Mouse (Mus musculus) liver, embryonic 13.5 days (tissue): ENCODE results near the gene Cd164. TPM values are rescaled to one million over a fixed set of nuclear protein-coding genes. Genes with fewer than 3 reads are reported as not detected.

ENCODE experiments used
- ATAC-seq: fragments of 200-750 bp; cut with Nextera tagmentation; 2 replicates; pipeline ENCODE4 v1.8.0; 2017; ENCODE audit warnings: low read depth, mild to moderate bottlenecking, moderate number of reproducible peaks, moderate library complexity
- DNase-seq: peaks from one replicate; pipeline ENCODE4 v3.0.0; 2022
- H3K27ac ChIP-seq: fragments of 300-500 bp; sonication (generic); 2 replicates; pipeline ENCODE4 v1.5.1; 2015; ENCODE audit warnings: moderate library complexity, mild to moderate bottlenecking, inconsistent platforms
- H3K27me3 ChIP-seq: fragments of 300-500 bp; sonication (generic); 2 replicates; pipeline ENCODE4 v1.6.1; 2015; ENCODE audit warnings: mild to moderate bottlenecking, inconsistent platforms
- H3K36me3 ChIP-seq: fragments of 300-500 bp; sonication (generic); 2 replicates; pipeline ENCODE4 v1.6.1; 2015; ENCODE audit warnings: mild to moderate bottlenecking, inconsistent platforms
- H3K4me1 ChIP-seq: fragments of 300-500 bp; sonication (generic); replicated peaks from 2 replicates; pipeline ENCODE4 v1.6.1; 2015; ENCODE audit warnings: inconsistent platforms
- H3K4me2 ChIP-seq: fragments of 300-500 bp; sonication (generic); 2 replicates; pipeline ENCODE4 v1.6.1; 2015; ENCODE audit warnings: inconsistent platforms, mild to moderate bottlenecking, moderate library complexity
- H3K4me3 ChIP-seq: fragments of 300-500 bp; sonication (generic); replicated peaks from 2 replicates; pipeline ENCODE4 v1.5.1; 2015; ENCODE audit warnings: mild to moderate bottlenecking, inconsistent platforms
- H3K9ac ChIP-seq: fragments of 300-500 bp; sonication (generic); 2 replicates; pipeline ENCODE4 v1.6.1; 2015; ENCODE audit warnings: mild to moderate bottlenecking, inconsistent platforms
- H3K9me3 ChIP-seq: fragments of 300-500 bp; sonication (generic); replicated peaks from 2 replicates; pipeline ENCODE4 v1.6.1; 2016; ENCODE audit warnings: inconsistent platforms
- WGBS: fragments of 180-500 bp; shearing (Covaris S2); methylation state at CpG from one replicate; pipeline ENCODE4 v1.1.7; 2015; ENCODE audit not compliant: insufficient replicate concordance; 5-methylcytosine and 5-hydroxymethylcytosine counted together
- polyA plus RNA-seq: library from polyadenylated mRNA; unstranded; fragments of >200 nt; fragmentation: Nextera tagmentation; extraction: Ambion mirVana; gene quantifications from 2 replicates; pipeline ENCODE4 v1.2.1, GENCODE M21; 2015

Cd164 gene
- polyA plus RNA-seq, 1 experiment from 2014 or later = 61.1 TPM

- no peak overlapping the region for H3K9ac ChIP-seq
- 0 out of 2 replicates have a peak, but pooled peaks cover 2% of the 10 kb centered on the region for H3K27me3 ChIP-seq
- WGBS = 19% methylated on average over 3 of the region's 3 CpGs
- DNase-seq (no peak), ATAC-seq (no peak)
- no peak overlapping the region for H3K27ac ChIP-seq
- no peak overlapping the region for H3K4me2 ChIP-seq
- no peaks in the 10 kb centered on the region for H3K36me3 ChIP-seq
- H3K9me3 ChIP-seq = peaks cover 4% of the 10 kb centered on the region
- H3K4me3 ChIP-seq = no peak overlapping the region
- H3K4me1 ChIP-seq = no peaks in the 10 kb centered on the region; the same call in 1 of the 2 replicates
Measured at GRCm38 (mm10) chr10:41552319-41552718, 33.1 kb downstream of the Cd164 start.

GRCm38 (mm10) chr10:41552847-41553589, 33.8 kb downstream of the Cd164 start:
- DNase-seq (no peak), ATAC-seq (no peak)
- H3K9me3 ChIP-seq = peaks cover 4% of the 10 kb centered on the region
- 0 out of 2 replicates have a peak, but pooled peaks cover 2% of the 10 kb centered on the region for H3K27me3 ChIP-seq
- WGBS = 53% methylated on average over 14 of the region's 14 CpGs
- no peaks in the 10 kb centered on the region; the same call in 1 of the 2 replicates for H3K4me1 ChIP-seq
- H3K36me3 ChIP-seq = no peaks in the 10 kb centered on the region
- no peak overlapping the region for H3K4me2 ChIP-seq
- H3K9ac ChIP-seq = no peak overlapping the region
- no peak overlapping the region for H3K4me3 ChIP-seq
- H3K27ac ChIP-seq = no peak overlapping the region

DNA sequence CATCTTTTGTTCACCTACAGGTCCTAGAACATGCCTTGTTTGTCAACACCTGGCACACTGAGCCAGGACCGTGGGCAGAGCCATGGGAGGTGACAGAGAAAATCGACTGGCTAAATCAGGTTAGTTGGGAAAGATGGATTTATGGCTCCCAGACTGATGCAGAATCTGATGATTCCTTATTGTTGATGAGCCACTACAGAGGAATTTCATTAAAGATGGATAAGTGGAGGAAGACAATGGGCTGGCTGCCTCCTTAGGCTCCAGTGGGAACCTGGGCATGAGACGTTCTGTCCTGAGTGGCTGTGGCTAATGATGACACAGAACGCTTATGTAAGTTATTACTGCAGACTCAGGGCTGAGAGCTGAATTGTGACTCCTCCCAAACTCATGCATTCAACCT, 34.5 kb downstream of the Cd164 start:
- WGBS = 66% methylated on average over 4 of the region's 4 CpGs
- no peak for DNase-seq
- Histone ChIP-seq H3K27me3 (0 out of 2 replicates have a peak, but pooled peaks cover 2% of the 10 kb centered on the region), H3K9me3 (peaks cover 4% of the 10 kb centered on the region), H3K9ac (no peak overlapping the region), H3K36me3 (no peaks in the 10 kb centered on the region), H3K4me1 (no peaks in the 10 kb centered on the region; the same call in 1 of the 2 replicates), H3K4me3 (no peak overlapping the region), H3K27ac (no peak overlapping the region), H3K4me2 (no peak overlapping the region)
- ATAC-seq = no peak

DNA sequence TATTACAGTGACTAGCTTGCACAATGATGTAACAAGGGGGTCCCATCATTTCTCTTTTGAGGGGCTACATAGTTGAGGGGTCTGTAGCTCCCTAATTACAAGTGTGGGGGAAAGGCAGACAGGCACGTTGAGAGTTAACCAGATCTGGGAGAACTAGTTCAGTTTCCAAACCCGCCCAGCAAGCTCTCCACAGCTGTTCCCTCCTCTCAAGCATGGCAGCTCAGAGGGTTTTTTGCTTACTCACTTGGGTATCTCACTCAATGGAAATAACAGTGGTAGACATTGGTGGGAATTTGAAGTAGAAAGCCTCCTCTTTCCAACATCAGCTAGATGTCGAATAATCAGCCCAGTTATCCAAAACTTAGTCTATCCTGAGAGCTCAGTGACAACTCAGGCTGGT, 35.9 kb downstream of the Cd164 start:
- no peak overlapping the region for H3K27ac ChIP-seq
- 61% methylated on average over 3 of the region's 3 CpGs for WGBS
- ATAC-seq = no peak
- H3K36me3 ChIP-seq = no peaks in the 10 kb centered on the region
- H3K4me2 ChIP-seq = no peak overlapping the region
- no peaks in the 10 kb centered on the region for H3K9me3 ChIP-seq
- no peak overlapping the region for H3K9ac ChIP-seq
- no peak for DNase-seq
- H3K27me3 ChIP-seq = 0 out of 2 replicates have a peak, but pooled peaks cover 2% of the 10 kb centered on the region
- no peak overlapping the region for H3K4me3 ChIP-seq
- no peaks in the 10 kb centered on the region; the same call in 1 of the 2 replicates for H3K4me1 ChIP-seq

- Histone ChIP-seq H3K27me3 (no peaks in the 10 kb centered on the region), H3K9me3 (peaks cover 6% of the 10 kb centered on the region; the same call in 1 of the 2 replicates), H3K4me3 (no peak overlapping the region), H3K4me2 (no peak overlapping the region), H3K4me1 (no peaks in the 10 kb centered on the region), H3K27ac (no peak overlapping the region), H3K36me3 (no peaks in the 10 kb centered on the region), H3K9ac (no peak overlapping the region)
- DNase-seq (no peak), ATAC-seq (no peak)
- 81% methylated on average over 1 of the region's 1 CpGs for WGBS
Measured at GRCm38 (mm10) chr10:41558401-41558800, 39.2 kb downstream of the Cd164 start.

- Histone ChIP-seq H3K9ac (no peak overlapping the region), H3K27ac (no peak overlapping the region), H3K4me1 (no peaks in the 10 kb centered on the region), H3K4me2 (no peak overlapping the region), H3K4me3 (no peak overlapping the region), H3K9me3 (peaks cover 6% of the 10 kb centered on the region; the same call in 1 of the 2 replicates), H3K36me3 (no peaks in the 10 kb centered on the region), H3K27me3 (no peaks in the 10 kb centered on the region)
- DNase-seq (no peak), ATAC-seq (no peak)
- 67% methylated on average over 10 of the region's 10 CpGs for WGBS
Measured at GRCm38 (mm10) chr10:41561701-41562395, 42.6 kb downstream of the Cd164 start.

GRCm38 (mm10) chr10:41565141-41565540, 45.9 kb downstream of the Cd164 start:
- ATAC-seq = no peak
- Histone ChIP-seq H3K27ac (no peak overlapping the region), H3K27me3 (no peaks in the 10 kb centered on the region), H3K4me2 (no peak overlapping the region), H3K36me3 (no peaks in the 10 kb centered on the region), H3K4me3 (no peak overlapping the region), H3K9me3 (peaks cover 6% of the 10 kb centered on the region; the same call in 1 of the 2 replicates), H3K4me1 (no peaks in the 10 kb centered on the region), H3K9ac (no peak overlapping the region)
- 15% methylated on average over 5 of the region's 5 CpGs for WGBS
- DNase-seq = no peak

- no peaks in the 10 kb centered on the region for H3K36me3 ChIP-seq
- H3K27me3 ChIP-seq = no peaks in the 10 kb centered on the region
- no peak for DNase-seq
- 43% methylated on average over 3 of the region's 3 CpGs for WGBS
- ATAC-seq = no peak
- H3K27ac ChIP-seq = no peak overlapping the region
- no peak overlapping the region for H3K9ac ChIP-seq
- H3K4me2 ChIP-seq = no peak overlapping the region
- H3K4me3 ChIP-seq = no peak overlapping the region
- H3K4me1 ChIP-seq = peaks cover 6% of the 10 kb centered on the region; the same call in 1 of the 2 replicates
- H3K9me3 ChIP-seq = no peaks in the 10 kb centered on the region
Measured at GRCm38 (mm10) chr10:41568306-41568705, 49.1 kb downstream of the Cd164 start.

DNA sequence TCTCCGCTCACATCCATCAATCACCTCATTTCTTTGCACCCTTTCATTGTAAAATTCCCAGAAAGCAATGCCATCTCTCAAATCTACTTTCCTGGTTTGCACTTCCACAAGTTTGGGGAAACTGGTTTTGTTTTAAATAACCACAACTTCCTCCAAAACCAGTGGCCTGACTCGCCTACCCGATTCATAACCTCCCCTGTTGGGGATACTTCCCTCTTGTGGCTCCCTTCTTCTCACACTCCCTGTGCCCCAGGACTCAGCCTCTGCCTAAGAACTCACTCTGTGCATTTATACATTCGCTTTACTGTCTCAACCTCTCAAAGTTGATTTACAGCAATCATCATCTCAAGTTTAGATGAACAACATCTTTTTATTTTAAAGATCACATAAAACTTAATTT, 51.9 kb downstream of the Cd164 start:
- 24% methylated on average over 4 of the region's 4 CpGs for WGBS
- H3K27me3 ChIP-seq = no peaks in the 10 kb centered on the region
- peaks cover 12% of the 10 kb centered on the region for H3K4me1 ChIP-seq
- ATAC-seq (no peak), DNase-seq (no peak)
- no peaks in the 10 kb centered on the region for H3K36me3 ChIP-seq
- no peaks in the 10 kb centered on the region for H3K9me3 ChIP-seq
- no peak overlapping the region for H3K9ac ChIP-seq
- H3K27ac ChIP-seq = no peak overlapping the region
- no peak overlapping the region for H3K4me2 ChIP-seq
- no peak overlapping the region for H3K4me3 ChIP-seq

GRCm38 (mm10) chr10:41572274-41572673, 53.1 kb downstream of the Cd164 start:
- Histone ChIP-seq H3K4me1 (peaks cover 12% of the 10 kb centered on the region), H3K9me3 (no peaks in the 10 kb centered on the region), H3K4me2 (no peak overlapping the region), H3K9ac (no peak overlapping the region), H3K36me3 (no peaks in the 10 kb centered on the region), H3K4me3 (no peak overlapping the region), H3K27ac (no peak overlapping the region), H3K27me3 (no peaks in the 10 kb centered on the region)
- DNase-seq (no peak), ATAC-seq (no peak)
- 50% methylated on average over 4 of the region's 4 CpGs for WGBS

- H3K27me3 ChIP-seq = no peaks in the 10 kb centered on the region
- H3K4me1 ChIP-seq = peaks cover 12% of the 10 kb centered on the region
- H3K4me3 ChIP-seq = no peak overlapping the region
- no peaks in the 10 kb centered on the region for H3K36me3 ChIP-seq
- WGBS = 8% methylated on average over 6 of the region's 6 CpGs
- no peak overlapping the region for H3K9ac ChIP-seq
- H3K9me3 ChIP-seq = no peaks in the 10 kb centered on the region
- DNase-seq (no peak), ATAC-seq (no peak)
- 0 out of 2 replicates have a peak overlapping the region, but pooled peaks have one; percentile 1 for H3K4me2 ChIP-seq
- H3K27ac ChIP-seq = no peak overlapping the region
Measured at GRCm38 (mm10) chr10:41573190-41573589, 54.0 kb downstream of the Cd164 start.
